Mouse (Mus musculus) liver, postnatal 0 days (tissue): Measurements from ENCODE around the gene Noto.

Source experiments
- CTCF ChIP-seq: sonication (generic); IDR thresholded peaks from 2 replicates; pipeline ENCODE4 v1.5.1; 2016; ENCODE audit warnings: antibody characterized with exemption, low read depth
- EP300 ChIP-seq: IDR thresholded peaks from 2 replicates; pipeline ENCODE4 v1.6.1; 2016; ENCODE audit warnings: antibody characterized with exemption, low read depth, mild to moderate bottlenecking

- TF ChIP-seq CTCF: no peak
- no peak for TF ChIP-seq EP300
These were observed 20.7 kb downstream of the Noto start for GRCm38 (mm10) chr6:85444266-85444965.
